Mouse (Mus musculus) cerebellum, postnatal 10 days (tissue): Measurements from ENCODE around the gene Rab5b.
"Not testable (repeated sequence)": the region's sequence is repeated elsewhere in the genome, so short reads cannot be mapped to it uniquely, and the experiment has no call there.

Experiments used
- DNase-seq, 2 experiments: peaks; one replicate each; pipeline ENCODE4 v3.0.0; 2021; ENCODE audit warnings: mixed read lengths in 2 of 2

The Rab5b gene

GRCm38 (mm10) chr10:128695992-128696807 is at the start of gene Rab5b:
Gene Rab5b, minus strand, starts transcription at chr10:128696264.
- peak; percentile 98 to 99 for DNase-seq

DNA sequence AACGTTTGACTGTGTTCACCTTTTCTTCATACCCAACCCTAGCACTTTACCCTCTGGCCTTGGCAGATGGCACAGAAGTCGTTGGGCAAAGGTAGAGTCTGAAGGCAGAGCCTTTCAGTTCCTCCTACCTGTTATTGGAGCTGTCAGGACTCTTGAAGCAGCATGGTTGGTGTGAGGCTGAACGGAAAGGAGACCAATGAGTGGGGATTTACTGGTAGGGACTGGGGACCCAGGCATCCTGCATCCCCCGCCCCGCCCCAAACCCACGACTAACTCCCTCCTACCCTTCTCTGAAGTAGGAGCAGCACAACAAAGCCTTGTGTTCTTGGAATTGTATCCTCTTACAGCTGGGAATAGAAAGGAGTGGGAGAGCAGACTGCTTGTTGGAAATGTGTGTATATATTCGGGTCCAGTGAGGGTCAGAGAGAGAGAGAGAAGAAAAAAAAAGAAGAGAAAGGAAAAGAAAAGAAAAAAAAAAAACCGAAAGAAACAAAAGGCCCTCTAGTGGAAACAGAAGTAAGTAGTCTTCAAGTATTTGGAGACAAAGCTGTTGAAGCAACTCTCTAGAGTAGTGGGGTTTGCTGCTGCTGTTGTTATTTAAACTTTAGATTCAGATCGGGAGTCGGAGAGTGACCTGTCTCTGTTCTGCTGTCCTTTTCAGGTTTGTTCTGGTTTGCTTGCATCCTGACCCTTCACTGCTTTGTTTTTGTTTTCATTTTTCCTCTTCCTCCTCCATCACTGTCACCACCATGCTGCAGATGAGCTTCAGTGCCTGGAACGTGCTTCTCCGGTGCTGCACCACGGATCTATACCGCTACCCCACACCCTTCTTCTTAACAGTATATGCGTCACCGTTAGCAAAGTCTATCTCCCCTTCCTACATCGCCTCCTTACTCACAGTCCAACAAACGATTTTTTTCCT is 48.9 kb upstream of the Rab5b start, which contains the start of gene Dgka:
Gene Dgka (minus strand): TSS at position 176 of the 922 bp plus-strand sequence.
- DNase-seq = peak; percentile 18 to 28

- DNase-seq = no peak
These were observed 48.1 kb upstream of the Rab5b start for GRCm38 (mm10) chr10:128744211-128744610.

GRCm38 (mm10) chr10:128743791-128744191 is 47.7 kb upstream of the Rab5b start:
- peak; percentile 88 to 92 for DNase-seq

- DNase-seq = no peak
These were observed 47.2 kb upstream of the Rab5b start for GRCm38 (mm10) chr10:128743235-128743634.

GRCm38 (mm10) chr10:128742616-128743015 is 46.6 kb upstream of the Rab5b start:
- DNase-seq = no peak

DNA sequence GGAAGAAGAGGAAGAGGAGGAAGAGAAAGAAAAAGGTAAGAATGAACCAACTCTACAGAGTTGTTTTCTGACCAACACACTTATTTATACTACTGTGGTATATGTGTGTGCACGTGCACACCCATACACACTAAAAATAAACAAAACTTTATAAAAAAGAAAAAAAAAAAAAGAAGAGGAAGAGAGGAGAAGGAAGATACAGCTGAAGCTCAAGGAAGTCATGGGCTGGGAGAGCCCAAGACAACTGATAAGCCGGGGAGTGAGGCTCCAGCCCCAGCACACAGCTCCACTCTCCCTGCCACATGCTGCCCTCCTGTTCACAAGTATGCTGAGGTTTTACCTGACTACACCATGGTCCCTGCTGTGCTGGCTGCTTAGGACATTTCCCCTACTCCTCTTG is 44.2 kb upstream of the Rab5b start:
- DNase-seq = no peak

- DNase-seq = no peak
These were observed 41.4 kb upstream of the Rab5b start for GRCm38 (mm10) chr10:128737435-128737834.

GRCm38 (mm10) chr10:128731992-128732391 is 35.9 kb upstream of the Rab5b start:
- DNase-seq = no peak

DNA sequence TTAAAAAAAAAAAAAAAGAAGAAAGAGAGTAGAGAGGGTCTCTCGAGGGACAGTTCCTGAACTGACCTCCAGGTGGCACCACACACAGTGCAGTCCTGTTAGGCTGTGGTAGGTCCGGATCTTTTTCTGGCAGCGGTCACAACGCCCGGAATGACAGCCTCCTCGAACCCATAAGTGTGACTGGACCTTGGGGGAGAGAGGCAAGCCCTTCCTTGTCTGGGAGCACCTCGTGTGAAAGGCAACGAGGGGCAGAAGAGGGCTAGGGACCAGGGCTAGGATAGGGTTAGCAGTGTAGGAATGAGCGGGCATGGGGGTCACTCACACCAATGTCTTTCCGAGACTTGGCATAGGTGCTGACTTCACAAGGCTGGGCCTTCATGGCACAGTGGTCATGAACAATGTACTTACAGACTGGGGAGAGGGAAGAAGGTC is 35.0 kb upstream of the Rab5b start:
- peak; percentile 90 to 92 for DNase-seq

GRCm38 (mm10) chr10:128728059-128728458 is 32.0 kb upstream of the Rab5b start:
- no peak for DNase-seq

- not testable (repeated sequence) for DNase-seq
These were observed 29.4 kb upstream of the Rab5b start for GRCm38 (mm10) chr10:128725466-128725865.

DNA sequence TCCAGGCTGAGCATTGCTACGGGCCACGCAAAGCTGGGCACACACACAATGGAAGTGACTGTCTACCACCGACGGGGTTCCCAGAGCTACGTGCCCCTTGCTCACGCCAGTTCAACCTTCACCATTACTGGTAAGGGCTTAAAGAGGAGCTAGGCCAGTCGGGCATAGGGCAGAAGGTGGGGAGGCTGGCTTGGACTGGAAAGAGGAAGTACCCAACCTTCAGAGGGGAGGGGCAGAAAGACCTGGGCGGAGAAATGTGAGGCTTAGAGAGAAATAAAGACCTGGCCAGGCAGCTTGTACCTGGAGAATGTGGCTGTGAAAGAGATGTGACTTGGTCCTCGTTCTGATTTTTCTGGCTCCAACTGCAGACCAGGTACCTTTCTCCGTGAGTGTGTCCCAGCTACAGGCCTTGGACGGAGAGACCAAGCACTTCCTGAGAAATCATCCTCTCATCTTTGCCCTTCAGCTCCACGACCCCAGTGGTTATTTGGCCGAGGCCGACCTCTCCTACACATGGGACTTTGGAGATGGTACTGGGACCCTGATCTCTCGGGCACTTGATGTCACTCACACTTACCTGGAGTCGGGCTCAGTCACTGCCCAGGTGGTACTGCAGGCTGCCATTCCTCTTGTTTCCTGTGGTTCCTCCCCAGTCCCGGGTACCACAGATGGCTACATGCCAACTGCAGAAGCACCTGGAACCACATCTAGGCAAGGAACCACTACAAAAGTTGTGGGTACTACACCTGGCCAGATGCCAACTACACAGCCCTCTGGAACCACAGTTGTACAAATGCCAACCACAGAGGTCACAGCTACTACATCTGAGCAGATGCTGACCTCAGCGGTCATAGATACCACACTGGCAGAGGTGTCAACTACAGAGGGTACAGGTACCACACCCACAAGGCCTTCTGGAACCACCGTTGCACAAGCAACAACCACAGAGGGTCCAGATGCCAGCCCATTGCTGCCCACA is 19.8 kb upstream of the Rab5b start:
- DNase-seq = no peak

- not testable (repeated sequence) for DNase-seq
These were observed 15.3 kb upstream of the Rab5b start for GRCm38 (mm10) chr10:128711318-128711717.

DNA sequence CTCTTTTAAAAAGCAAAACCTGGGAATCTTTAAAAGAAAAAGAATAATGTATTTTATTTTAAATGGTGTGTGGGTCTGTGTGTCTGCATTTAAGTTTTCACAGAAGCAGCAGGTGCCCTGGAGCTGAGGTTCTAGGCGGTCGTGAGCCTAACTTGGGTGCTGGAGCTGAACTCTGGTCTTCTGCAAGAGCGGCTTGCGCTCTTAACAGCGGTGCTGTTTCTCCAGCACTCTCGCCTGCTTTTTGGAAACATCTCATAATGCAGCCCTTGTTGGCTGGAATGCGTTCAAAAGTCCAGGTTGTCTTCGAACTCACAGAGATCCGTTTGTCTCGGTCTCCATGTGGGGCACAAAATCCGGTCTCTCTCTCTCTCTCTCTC is 9.2 kb upstream of the Rab5b start:
- DNase-seq = peak; percentile 26 to 35

GRCm38 (mm10) chr10:128704491-128705316 is 8.6 kb upstream of the Rab5b start, which contains the start of gene Cdk2:
Gene Cdk2, minus strand, starts transcription at chr10:128705031.
- DNase-seq = peak; percentile 96 to 97

- DNase-seq = no peak
These were observed 7.8 kb upstream of the Rab5b start, which contains the start of gene Pmel for GRCm38 (mm10) chr10:128703895-128704294. Gene Pmel, plus strand, starts transcription at chr10:128704195.

DNA sequence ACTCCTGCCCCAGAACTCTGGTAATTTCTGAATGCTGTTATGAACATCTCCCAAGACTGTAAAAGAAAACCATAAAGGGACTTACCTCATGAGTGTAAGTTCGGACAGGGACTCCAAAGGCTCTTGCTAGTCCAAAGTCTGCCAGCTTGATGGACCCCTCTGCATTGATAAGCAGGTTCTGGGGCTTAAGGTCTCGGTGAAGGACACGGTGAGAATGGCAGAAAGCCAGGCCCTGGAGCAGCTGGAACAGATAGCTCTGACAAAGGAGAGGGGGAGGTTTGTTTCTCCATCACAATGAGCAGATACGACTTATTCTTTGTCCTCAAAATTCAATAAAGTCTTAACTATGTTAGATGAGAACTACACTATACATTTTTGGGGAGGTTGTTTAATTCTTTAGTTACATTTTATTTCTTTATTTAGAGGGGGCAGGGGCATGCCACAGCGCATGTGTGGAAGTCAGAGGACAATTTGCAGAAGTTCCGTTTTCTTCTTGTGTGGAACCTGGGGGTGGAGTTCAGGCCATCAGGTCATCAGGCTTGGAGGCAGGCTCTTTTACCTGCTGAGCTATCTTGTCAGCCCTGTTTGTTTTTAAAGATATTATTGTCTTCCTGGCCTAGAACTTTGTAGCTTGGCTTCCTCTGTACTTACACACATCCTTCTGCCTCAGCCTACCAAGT is 6.4 kb upstream of the Rab5b start:
- no peak for DNase-seq

DNA sequence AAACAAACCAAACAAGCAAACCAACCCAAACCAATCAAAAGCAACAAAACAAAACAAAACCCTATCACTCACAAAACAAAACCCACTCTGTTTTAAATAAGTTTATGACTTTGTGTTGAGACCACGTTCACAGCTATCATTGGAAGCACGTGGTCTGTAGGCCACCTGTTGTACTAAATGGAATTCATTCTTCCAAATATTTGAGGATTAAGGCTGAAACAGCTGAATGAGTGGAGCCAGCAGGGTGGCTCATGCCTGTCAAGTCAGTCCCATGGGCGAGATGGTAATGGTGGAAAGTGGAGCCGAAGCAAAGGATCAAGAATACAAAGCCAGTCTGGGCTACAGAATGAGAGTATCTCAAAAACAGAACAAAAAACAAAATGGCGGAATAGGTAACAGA is 4.6 kb upstream of the Rab5b start:
- DNase-seq = no peak

GRCm38 (mm10) chr10:128699611-128700010 is 3.5 kb upstream of the Rab5b start:
- no peak for DNase-seq

- DNase-seq = peak in 1 of 2 experiments; percentile 29
These were observed 2.9 kb upstream of the Rab5b start for GRCm38 (mm10) chr10:128699006-128699405.
